Mouse (Mus musculus) megakaryocyte, adult 5-6 weeks (primary cell): ENCODE measurements around the gene Ddr2. TPM values are rescaled to one million over a fixed set of nuclear protein-coding genes. Genes with fewer than 3 reads are reported as not detected.
"Not testable (repeated sequence)": the region's sequence is repeated elsewhere in the genome, so short reads cannot be mapped to it uniquely, and the experiment has no call there.

ENCODE experiments used
- ATAC-seq: 2 replicates; pipeline ENCODE4 v1.8.0; 2016; ENCODE audit warnings: mild to moderate bottlenecking, inconsistent platforms; ENCODE audit not compliant: poor library complexity, severe bottlenecking
- total RNA-seq, 2 experiments: library from RNA; stranded (forward) in 1 of 2; stranded (reverse) in 1 of 2; fragments of 153-499, 151-499 nt in 1 of 2; fragments of 221-1000, 200-1000 nt in 1 of 2; gene quantifications; 2 replicates each; pipeline versions ENCODE4 v1.2.3 to v1.2.4; 2015 to 2017

The Ddr2 gene
- total RNA-seq, 2 experiments from 2014 or later = 0.15 TPM; not detected in 1

DNA sequence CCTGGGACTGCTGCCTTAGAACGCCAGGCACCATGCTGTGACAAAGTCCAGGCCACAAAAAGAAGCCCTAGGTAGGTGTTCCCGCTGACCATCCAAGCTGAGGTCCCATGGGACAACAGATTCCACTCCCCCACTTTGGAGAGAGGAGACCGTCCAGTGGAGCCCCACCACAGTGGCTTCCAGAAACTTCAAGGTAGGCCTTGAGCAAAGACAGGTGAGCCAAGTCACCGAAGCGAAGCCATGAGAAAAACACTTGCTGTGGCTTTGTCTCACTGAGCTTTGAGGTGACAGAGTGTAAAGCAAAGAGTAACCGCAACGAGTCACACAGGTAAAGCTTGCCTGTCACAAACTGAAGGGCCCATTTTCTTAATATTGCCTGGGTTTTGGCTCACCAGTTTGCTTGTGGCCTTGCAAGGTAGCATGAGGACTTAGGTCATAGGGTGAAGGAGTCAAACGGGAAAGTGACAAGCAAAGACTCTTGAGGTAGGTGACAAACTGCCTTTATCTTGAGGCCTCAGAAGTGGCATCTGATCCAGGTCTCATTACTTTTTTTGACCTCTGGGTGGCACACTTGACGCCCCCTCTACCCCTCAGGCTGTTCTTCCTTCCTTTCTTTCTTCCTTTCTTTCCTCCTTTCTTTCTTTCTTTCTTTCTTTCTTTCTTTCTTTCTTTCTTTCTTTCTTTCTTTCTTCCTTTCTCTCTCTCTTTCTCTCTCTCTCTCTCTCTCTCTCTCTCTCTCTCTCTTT, 65.7 kb downstream of the Ddr2 start:
- no peak for ATAC-seq

DNA sequence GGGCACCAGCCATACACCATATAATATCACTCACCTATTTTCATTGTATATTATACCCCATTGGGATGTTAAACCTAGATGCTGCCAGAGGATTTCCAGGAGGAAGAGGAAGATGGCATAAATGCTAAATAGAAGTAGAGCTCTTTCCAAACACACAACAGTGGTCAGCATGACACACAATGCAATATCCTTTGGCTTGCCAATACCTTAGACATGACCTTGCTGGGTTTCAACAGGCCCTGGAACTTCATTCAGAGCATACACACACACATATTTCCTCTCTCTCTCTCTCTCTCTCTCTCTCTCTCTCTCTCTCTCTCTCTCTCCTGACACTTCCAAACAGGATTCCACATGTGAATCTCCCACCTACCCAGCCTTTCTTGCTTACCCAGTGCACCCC, 66.8 kb downstream of the Ddr2 start:
- ATAC-seq = peak; percentile 74

DNA sequence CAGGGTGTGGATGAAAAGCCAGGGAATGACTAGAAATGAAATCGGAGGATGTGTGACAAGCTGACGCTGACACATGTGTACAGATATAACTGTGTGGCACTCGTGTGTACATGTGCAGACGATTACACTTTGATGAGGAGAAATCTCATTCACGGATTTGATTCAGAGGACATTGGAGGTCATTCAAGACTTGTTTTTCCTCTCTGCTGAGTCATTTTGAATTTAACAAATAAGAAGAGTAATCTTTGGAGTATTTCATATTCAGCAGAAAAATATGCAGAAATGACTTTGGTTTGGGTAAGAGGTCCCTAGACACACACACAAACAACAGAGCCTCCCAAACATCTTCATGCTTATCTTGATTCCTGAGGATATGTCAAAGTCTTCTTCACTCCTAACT, 67.6 kb downstream of the Ddr2 start:
- ATAC-seq = no peak

DNA sequence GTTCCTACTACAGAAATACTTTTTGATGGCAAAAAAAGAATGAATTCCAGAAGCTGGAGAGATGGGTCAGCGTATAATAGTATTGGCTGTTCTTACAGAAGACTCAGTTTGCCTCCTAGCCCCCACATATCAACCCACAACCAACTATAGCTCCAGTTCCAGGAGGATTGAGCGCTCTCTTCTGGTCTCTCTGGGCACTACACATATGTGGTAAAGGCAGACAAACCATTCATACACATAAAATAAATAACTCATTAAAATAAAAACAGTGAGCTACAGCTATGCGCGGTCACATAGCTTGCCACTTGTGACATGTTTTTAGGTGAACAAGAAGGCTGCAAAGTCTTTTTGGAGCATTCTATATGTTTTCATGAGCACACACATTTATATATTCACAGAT, 71.2 kb downstream of the Ddr2 start:
- no peak for ATAC-seq

GRCm38 (mm10) chr1:170035575-170035974, 75.0 kb downstream of the Ddr2 start:
- ATAC-seq = peak; percentile 55; the same call in 1 of the 2 replicates

DNA sequence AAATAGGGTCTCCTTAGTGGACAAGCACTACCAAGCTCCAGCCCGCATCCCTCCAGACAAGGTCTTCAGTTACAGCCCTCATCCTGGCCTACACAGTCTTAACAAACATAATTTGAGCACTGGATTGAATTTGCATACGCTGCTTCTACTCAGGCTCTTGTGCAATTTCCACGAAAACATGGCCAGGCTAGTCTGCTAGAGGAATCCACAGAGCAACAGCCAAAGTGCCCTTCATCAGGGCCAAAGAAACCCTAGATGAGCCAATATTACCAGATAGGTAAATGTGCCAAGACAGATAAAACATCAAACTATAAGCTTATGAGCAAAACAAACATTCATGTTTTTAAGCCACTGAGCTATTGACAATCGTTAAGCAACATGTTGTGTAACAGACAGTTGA, 75.6 kb downstream of the Ddr2 start:
- ATAC-seq = peak; percentile 36; the same call in 1 of the 2 replicates

GRCm38 (mm10) chr1:170031656-170032055, 78.9 kb downstream of the Ddr2 start:
- no peak for ATAC-seq

DNA sequence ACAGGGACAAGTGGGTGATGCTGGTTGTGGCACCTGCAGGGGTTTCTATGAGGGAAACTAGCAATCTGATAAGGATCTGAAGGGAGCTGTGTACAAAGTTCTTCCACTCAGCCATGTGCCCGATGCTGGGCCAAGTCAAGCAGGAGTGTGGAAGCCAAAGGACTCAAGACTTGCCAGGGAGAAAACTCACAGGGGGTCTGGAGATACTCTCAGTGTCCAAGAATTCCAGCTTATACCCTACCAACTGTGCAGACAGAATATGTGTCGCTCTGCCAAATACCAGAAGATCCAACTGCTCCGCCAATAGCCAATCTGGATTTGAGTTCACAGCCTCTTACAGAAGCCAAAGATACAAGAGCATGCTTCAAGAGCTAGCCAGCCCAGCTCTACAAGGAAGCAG, 95.8 kb downstream of the Ddr2 start:
- no peak for ATAC-seq

DNA sequence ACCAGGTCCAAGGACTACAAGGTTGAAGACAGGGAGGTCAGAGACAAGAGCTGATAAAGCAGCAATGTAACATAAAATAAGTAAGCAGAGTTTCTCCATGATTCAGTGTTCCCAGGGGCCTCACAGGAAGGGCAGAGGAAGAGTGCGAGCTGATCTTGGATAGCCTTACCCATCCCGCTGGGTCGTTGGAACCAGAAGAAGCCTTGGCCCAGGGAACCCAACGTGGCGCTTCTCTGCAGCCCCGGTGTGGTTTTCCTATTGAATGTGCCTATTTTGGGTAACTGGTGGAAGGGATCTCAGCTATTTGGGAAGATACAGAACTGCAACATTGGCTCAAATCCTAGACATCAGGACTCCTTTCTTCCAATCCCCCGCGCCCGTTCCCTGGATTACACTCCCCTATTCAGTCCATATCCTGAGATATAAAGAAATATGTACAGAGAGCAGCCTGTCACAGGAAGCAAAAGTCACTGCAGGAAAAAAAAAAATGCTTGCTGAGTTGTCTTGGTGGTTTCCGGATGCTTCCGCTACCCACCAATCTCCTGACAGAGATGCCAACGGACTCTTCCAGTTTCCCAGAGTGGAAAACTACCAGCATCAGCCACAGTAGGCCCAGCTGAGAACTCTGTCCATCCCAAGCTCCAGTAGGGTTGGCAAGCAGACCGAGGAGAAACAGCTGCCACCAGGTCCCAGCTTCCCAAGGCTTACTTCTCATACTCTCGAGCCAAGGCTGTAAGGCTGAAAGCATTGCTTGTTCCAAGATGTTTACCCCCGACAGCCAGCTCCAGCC, 99.7 kb downstream of the Ddr2 start:
- ATAC-seq = no peak

GRCm38 (mm10) chr1:170009296-170009695, 101.3 kb downstream of the Ddr2 start:
- no peak for ATAC-seq

- no peak for ATAC-seq
Observed at GRCm38 (mm10) chr1:170008432-170009220, 101.9 kb downstream of the Ddr2 start.

- no peak for ATAC-seq
Observed at GRCm38 (mm10) chr1:170006516-170006915, 104.0 kb downstream of the Ddr2 start.

- ATAC-seq = no peak
Observed at GRCm38 (mm10) chr1:170005297-170005696, 105.3 kb downstream of the Ddr2 start.

- ATAC-seq = not testable (repeated sequence)
Observed at GRCm38 (mm10) chr1:169993901-169994300, 116.7 kb downstream of the Ddr2 start.

DNA sequence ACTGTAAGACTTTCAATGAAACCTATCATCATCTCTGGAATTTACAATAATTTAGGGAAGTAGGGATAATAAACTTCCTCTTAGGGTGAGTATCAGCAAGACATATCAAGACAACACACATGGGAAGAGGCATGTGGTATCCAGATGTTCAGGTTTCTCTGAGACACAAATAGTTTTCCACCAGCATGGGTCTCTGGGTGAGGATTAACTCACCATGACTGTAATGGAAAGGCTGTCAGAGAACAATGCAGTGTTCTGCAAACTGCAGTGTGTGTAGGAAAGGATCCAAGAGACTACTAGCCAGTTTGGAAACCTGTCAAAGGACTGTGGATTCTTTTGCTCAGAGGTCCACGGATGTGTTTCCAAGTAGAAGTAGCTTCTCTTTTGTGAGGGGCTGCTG, 124.4 kb downstream of the Ddr2 start:
- ATAC-seq = no peak

GRCm38 (mm10) chr1:169977621-169978020, 132.9 kb downstream of the Ddr2 start:
- no peak for ATAC-seq

DNA sequence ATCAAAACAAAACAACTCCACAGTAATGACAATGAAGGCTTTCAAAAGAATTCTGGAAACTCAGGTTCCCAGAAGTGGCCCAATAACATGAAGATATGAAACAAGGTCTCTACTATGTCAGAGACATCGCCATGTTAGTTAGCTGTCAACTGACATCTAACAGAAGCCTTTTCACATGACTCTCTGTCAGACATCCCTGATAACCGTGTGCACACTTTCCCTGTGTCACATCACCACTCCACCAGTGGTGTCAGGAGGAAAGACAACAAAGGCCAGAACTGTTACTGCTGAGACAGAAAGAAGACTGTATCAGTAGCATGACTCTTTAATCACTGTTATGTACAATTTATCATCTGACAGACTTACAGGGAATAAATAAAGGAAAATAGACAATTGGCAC, 138.6 kb downstream of the Ddr2 start:
- no peak for ATAC-seq

- ATAC-seq = no peak
Observed at GRCm38 (mm10) chr1:169970936-169971335, 139.6 kb downstream of the Ddr2 start.

- no peak for ATAC-seq
Observed at GRCm38 (mm10) chr1:169969516-169969886, 141.1 kb downstream of the Ddr2 start.

DNA sequence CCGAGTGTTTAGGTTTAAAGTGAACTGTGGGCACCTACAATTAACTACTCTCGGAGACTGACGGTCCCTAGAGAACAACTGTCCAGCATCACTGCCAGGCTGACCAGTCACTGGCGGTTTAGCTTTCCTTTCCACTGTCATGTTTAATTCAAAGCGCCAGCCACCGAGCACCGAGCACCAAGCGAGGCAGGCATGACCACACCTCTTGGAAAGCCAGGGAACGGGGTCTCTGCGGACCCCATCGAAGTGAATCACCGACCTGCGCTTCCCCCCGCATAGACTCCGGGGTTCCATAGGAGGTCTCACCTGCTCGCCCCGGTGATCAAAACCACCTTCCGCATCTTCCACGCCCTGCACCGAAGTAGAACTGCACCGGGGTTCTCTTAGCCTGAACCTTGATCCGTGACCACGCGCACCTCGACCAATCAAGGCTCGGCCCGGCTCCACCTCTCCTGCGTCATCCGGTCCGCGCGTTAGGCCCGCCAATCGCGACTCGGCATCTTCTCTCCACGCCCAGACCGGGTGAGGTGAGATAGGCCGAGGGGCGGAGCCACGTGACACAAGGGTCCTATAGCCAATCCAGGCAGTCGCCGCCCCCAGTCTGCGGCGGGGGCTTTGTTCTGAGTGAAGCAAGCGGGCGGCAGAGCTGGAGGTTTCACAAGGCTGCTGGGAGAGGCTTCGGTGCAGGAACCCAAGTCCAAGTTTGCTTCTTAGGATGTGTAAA, 141.6 kb downstream of the Ddr2 start, which contains the start of gene Hsd17b7:
Gene Hsd17b7 (minus strand): TSS at position 450 of the 724 bp plus-strand sequence.
- peak; percentile 95 for ATAC-seq

- no peak for ATAC-seq
Observed at GRCm38 (mm10) chr1:169953106-169953505, 157.5 kb downstream of the Ddr2 start.
